7 mouse cellular contexts compared by ENCODE assay signal in genomic region chr9:43972290-43972689, GRCm38 (mm10).
DNase-seq lines count a peak whose midpoint lies in the region; ATAC-seq lines count a peak whose summit lies in the region.

No protein-coding gene starts in this region.

- H3K27me3 ChIP-seq in midbrain, embryonic 14.5 days (ENCODE audit: control insufficient read depth, insufficient read depth, low read length) = no peaks in the 10 kb centered on the region
- 0 out of 2 replicates have a peak, but pooled peaks cover 8% of the 10 kb centered on the region for H3K27me3 ChIP-seq in midbrain, embryonic 13.5 days
- peaks cover 8% of the 10 kb centered on the region; the same call in 1 of the 2 replicates for H3K27me3 ChIP-seq in limb, embryonic 10.5 days (ENCODE audit: low read depth, poor library complexity, severe bottlenecking)

- no peak overlapping the region for H3K4me2 ChIP-seq in midbrain, embryonic 14.5 days (ENCODE audit: low read length)
- H3K4me2 ChIP-seq in midbrain, embryonic 13.5 days (replicated peaks) = no peak overlapping the region

- ATAC-seq in midbrain, embryonic 14.5 days (ENCODE audit: low FRiP score, low TSS enrichment) = no peak
- ATAC-seq in midbrain, embryonic 13.5 days = no peak

- peak; percentile 91 for DNase-seq in midbrain, embryonic 14.5 days
- peak; percentile 56 to 91 for DNase-seq in adrenal gland, adult (ENCODE audit: inconsistent age in 2 of 2, low spot score in 1 of 2)
- DNase-seq in cerebellum, postnatal 4 days (ENCODE audit: low spot score in 2 of 2) = peak; percentile 52 to 84
- peak; percentile 52 for DNase-seq in hindlimb bud, embryonic 11.5 days (ENCODE audit: extremely low spot score, low read depth, low spot score)
- DNase-seq in limb, embryonic 10.5 days (ENCODE audit: low spot score) = peak; percentile 70
- DNase-seq in right cerebral cortex, postnatal 14 days = peak; percentile 53

- H3K9ac ChIP-seq in midbrain, embryonic 14.5 days (replicated peaks; ENCODE audit: low read length) = no peak overlapping the region
- no peak overlapping the region for H3K9ac ChIP-seq in midbrain, embryonic 13.5 days (replicated peaks)

- no peak overlapping the region for H3K4me3 ChIP-seq in midbrain, embryonic 14.5 days (replicated peaks; ENCODE audit: low read depth, low read length)
- no peak overlapping the region for H3K4me3 ChIP-seq in midbrain, embryonic 13.5 days (replicated peaks)
- H3K4me3 ChIP-seq in limb, embryonic 10.5 days = no peak overlapping the region

- 12% methylated on average over 3 of the region's 3 CpGs for WGBS in midbrain, embryonic 14.5 days
- 10% methylated on average over 3 of the region's 3 CpGs for whole genome bisulfite sequencing in midbrain, embryonic 13.5 days
- 6% methylated on average over 3 of the region's 3 CpGs for WGBS in limb, embryonic 10.5 days

- H3K9me3 ChIP-seq in midbrain, embryonic 14.5 days (ENCODE audit: control insufficient read depth, low read length) = no peaks in the 10 kb centered on the region
- no peaks in the 10 kb centered on the region; the same call in 1 of the 2 replicates for H3K9me3 ChIP-seq in midbrain, embryonic 13.5 days
- H3K9me3 ChIP-seq in limb, embryonic 10.5 days (replicated peaks) = no peaks in the 10 kb centered on the region

- no peaks in the 10 kb centered on the region for H3K36me3 ChIP-seq in midbrain, embryonic 14.5 days (ENCODE audit: control insufficient read depth, insufficient read depth, low read length)
- no peaks in the 10 kb centered on the region for H3K36me3 ChIP-seq in midbrain, embryonic 13.5 days
- no peaks in the 10 kb centered on the region for H3K36me3 ChIP-seq in limb, embryonic 10.5 days

- peaks cover 27% of the 10 kb centered on the region for H3K4me1 ChIP-seq in midbrain, embryonic 14.5 days (ENCODE audit: control insufficient read depth, insufficient read depth, low read length)
- peaks cover 37% of the 10 kb centered on the region for H3K4me1 ChIP-seq in midbrain, embryonic 13.5 days (replicated peaks)
- H3K4me1 ChIP-seq in limb, embryonic 10.5 days = no peaks in the 10 kb centered on the region; the same call in 1 of the 2 replicates

- no peak overlapping the region for H3K27ac ChIP-seq in midbrain, embryonic 14.5 days (replicated peaks; ENCODE audit: low read depth, low read length)
- H3K27ac ChIP-seq in midbrain, embryonic 13.5 days = no peak overlapping the region
- H3K27ac ChIP-seq in limb, embryonic 10.5 days = no peak overlapping the region
